Mouse (Mus musculus) frontal cortex, adult 2 months (tissue): ENCODE results near the gene Rnf227. TPM values are rescaled to one million over a fixed set of nuclear protein-coding genes. Genes with fewer than 3 reads are reported as not detected.
"Not testable (repeated sequence)": the region's sequence is repeated elsewhere in the genome, so short reads cannot be mapped to it uniquely, and the experiment has no call there.

Experiments
- DNase-seq, 2 experiments: peaks; one replicate each; pipeline ENCODE4 v3.0.0; 2022; ENCODE audit warnings: low spot score in 1 of 2; ENCODE audit errors: extremely low spot score in 1 of 2
- polyA plus RNA-seq: library from polyadenylated mRNA; depleted of rRNA; stranded (reverse); fragments of >200 nt; gene quantifications from 2 replicates; pipeline ENCODE4 v1.2.3, GENCODE M21; 2012; rRNA removed

The Rnf227 gene
- 130 and 138 TPM in 2 replicates for polyA plus RNA-seq

DNA sequence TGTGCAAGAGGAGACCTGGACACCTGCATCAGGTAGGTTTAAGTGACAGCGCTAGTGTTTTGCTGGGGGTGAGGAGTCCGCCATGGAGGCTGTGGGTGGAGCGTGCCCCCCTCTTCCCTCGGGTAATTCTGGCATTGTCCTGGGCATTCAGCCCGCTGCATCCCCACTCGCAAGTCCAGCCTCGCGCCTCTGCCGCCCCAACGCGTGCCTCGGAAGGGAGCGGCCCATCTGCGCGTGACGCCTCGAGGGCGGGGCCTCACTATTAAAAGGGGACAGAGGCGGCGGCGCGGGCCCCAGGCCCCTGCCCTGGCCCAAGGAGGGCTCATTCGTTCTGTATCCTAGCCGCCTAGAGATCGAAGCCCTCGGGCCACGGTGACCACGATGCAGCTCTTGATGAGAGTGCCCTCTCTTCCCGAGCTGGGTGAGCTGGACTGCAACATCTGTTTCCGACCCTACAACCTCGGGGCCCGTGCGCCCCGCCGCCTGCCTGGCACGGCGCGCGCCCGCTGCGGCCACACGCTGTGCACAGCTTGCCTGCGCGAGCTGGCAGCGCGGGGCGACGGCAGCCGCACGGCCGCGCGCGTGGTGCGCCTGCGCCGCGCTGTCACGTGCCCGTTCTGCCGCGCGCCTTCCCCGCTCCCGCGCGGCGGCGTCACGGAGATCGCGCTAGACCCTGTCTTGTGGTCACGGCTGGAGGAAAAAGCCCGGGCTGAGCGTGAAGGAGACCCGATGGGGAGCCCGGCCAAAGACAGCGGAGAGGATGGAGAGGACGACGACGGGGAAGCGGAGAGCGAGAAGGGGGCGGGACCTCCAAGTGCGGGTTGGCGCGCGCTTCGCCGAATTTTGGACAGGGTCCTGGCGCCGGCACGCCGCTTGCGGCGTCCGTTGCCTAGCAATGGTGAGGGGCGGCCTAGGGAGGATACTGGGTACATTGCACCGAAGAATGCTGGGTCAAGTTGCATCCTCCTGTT is at the start of gene Rnf227:
Gene Rnf227 (plus strand): TSS at position 301 of the 971 bp plus-strand sequence.
- DNase-seq, result peak in 1 of 2 experiments; percentile 76

DNA sequence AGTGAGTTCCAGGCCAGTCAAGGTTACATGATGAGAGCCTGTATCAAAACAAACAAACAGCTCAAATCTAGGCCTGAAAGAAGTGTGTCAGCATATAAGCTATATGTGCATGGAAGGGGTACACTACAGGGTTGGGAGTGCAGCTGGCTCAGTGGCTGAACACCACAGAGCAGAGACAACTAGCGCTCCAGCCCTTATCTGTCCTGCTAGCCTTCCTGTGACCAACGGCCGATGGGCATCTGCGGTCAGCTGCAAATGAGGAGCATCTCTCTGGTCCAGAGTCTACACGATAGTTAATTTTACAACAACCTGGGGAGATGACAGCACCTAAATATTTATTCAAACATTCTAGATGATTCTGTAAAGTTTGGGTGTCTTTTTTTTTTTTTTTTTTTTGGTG is 49.1 kb upstream of the Rnf227 start:
- DNase-seq, result no peak

DNA sequence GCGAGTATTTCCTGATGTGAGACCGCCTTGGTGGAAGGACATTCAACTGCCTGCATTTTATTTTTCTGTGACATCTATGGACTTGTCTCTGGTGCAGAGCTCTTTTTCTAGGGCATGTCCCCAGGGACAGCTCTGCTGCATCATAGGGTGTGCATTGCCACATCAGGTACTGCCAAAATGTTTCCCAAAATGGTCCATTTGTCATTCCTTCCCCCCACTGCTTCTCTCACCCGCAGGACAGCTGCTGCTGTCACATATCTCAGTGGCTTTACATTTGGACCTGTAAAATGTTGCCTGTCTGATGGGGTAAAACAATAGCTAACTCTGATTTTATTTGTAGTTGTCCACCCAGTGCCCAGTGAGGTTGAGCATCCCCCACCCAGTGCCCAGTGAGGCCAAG is 45.0 kb upstream of the Rnf227 start:
- peak; percentile 18 to 28 for DNase-seq

DNA sequence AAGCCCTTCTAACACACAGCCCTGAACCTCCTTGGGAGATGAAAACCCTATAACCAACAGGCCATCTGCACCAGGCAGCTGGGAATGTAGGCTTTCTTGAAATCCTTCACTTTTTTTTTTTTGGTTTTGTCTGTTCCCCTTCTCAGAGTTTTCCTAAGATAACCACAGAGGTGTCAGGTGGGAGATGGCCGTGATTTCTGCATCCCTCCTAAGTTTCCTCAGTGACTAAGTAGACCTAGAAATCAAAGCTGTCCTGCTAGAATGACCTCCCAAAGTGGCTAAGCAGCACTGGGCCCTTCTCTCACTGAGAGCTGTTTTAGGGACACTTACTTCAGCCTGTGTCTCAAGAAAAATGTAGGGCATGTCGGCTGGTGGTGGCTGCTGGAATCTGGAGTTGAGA is 42.5 kb upstream of the Rnf227 start:
- DNase-seq, result peak in 1 of 2 experiments; percentile 25

DNA sequence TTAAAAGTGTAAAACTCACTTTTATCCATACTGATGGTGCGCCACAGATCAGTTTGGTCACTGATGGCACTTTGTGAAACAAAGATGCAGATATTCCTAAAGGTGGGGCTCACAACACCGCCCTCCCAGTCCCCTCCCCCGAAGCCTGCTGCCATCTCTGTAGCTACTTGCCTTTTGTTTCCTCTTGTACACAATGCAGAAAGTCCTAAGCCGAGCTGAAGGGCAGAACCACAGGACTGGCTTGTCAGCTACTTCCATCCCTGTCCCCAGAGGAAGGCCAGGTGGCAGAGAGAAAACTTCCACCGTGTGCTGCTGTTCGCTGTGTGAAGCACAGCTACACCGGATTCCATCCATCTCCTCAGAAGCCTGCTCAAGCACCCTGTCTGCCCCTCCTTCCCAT is 42.0 kb upstream of the Rnf227 start:
- DNase-seq, result no peak

DNA sequence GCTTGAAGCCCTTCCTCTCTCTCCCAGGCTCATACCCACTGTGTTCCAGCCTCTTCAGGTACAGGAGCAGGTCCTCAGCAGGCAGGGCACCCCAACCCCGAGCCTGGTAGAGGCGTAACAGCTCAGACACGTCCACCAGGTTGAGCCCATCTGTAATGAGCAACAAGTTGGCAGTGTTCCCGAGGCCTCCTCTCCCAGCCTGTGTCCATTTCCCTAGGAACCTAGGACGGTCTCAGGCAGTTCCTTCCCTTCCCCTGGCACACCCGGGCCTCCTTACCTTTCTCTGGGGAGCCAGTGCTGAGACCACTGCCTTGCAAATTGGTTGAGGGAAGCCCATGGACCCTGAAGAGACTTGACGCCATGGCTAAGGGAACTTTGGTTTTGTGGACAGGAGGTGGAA is 37.4 kb upstream of the Rnf227 start:
- DNase-seq, result no peak

DNA sequence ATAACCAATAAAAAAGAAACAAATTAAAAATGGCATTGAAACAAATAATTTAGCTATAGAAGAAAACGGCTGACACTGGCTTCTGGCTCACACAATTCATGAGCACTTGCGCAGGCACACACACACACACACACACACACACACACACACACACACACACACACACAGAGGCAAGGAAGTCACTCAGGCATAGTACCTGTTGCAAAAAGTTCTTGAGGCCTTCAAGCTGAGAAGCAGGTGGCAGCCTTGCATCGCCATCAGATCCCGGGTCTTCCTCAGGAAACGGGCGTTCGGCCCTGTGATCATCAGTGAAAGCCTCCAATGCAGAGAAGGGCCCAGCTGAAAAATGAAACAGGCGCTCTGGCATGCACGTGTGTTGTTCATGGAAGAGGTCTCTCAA is 35.0 kb upstream of the Rnf227 start:
- no peak for DNase-seq

DNA sequence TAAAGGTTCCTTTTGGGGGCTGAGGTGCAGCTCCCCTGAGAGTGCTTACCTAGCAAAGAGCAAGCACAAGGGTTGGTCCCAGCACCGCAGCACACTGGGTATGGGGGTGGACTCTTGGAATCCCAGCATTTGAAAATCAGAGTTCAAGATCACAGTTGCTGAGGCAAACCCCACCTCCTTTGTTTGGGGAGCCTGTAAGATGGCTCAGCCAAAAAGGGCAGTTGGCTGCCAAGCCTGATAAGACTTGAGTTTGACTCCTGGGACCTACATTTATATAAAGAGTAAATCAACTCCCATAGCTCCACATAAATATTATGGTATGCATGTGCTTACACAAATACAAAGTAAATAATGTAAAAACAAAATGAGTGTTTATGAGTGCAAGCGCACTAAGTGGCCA is 34.2 kb upstream of the Rnf227 start:
- no peak for DNase-seq

DNA sequence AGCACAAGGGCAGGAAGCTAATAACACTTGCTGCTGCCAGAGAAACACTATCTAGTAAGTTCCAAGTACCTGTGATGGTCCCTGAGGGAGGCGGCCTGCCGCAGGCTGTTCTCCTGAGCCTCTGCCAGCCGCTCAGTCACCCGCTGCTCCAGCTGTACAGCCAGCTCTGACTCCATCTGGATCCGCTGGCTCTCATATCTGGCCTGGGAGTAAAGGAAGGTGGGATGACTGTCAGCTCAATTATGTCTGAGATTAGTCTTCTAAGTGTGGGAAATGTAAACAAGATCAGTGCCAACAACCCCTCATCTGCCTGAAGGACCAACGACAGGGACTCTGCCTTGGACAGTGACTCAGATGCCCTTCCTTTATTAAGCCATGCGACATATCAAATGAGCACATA is 29.0 kb upstream of the Rnf227 start:
- DNase-seq, result no peak

DNA sequence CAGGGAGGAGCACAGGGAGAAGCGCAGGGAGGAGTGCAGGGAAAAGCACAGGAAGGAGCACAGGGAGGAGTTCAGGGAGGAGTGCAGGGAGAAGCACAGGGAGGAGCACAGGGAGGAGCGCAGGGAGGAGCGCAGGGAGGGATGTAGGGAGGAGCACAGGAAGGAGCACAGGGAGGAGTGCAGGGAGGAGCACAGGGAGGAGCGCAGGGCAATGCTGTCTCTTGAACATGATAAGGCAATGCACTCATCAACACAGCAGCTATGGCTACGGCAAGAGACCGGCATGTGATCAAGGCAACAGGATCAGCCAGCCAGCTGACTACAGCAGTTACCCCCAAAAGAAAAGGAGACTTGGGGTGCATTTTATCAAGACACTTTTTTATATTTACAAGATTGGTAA is 23.9 kb upstream of the Rnf227 start:
- DNase-seq, result no peak

DNA sequence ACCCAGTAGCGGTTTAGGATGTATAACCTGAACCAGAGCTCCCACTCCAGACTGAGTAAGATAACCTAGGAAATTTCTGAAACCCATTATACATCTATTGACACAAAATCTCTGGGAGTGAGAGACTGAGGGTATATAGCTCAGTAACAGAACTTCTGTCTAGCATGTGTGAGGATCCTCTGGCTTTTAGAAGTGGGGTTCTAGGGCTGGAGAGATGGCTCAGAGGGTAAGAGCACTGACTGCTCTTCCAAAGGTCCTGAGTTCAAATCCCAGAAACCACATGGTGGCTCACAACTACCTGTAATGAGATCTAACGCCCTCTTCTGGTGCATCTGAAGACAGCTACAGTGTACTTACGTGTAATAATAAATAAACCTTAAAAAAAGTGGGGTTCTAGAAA is 22.3 kb upstream of the Rnf227 start:
- DNase-seq, result not testable (repeated sequence)

DNA sequence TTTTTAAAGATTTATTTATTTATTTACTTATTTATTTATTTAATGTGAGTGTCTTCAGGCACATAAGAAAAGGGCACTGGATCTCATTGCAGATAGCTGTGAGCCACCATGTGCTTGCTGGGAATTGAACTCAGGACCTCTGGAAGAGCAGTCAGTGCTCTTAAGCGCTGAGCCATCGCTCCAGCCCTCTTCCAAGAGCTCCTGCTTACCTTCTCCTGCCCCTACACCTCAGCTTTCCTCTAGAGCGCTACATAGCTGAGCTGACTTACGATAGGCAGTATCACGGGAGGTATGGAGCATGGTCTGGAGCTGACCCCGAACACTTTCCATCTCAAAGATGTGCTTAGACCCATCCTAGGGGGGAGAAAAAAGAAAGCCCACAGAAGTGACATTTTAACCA is 18.7 kb upstream of the Rnf227 start:
- no peak for DNase-seq

DNA sequence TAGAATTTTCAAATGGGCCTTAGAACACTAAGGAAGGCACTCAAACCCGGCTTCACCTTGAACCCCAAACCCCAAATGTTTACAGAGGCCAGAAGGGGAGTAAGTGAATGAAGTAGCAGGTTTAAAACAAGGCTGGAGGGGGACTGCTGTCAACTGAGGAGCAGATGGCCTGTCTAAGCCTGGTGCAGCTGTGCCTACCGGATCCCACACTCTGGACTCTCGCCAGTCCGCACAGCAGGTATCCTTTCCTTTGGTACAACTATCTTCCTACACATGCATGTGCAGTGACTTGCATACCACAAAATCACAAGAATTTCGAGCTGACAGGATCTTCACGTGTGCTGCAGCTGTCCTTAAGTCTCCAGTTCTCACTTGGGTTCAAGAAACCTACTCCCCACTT is 18.3 kb upstream of the Rnf227 start:
- peak in 1 of 2 experiments; percentile 50 for DNase-seq

DNA sequence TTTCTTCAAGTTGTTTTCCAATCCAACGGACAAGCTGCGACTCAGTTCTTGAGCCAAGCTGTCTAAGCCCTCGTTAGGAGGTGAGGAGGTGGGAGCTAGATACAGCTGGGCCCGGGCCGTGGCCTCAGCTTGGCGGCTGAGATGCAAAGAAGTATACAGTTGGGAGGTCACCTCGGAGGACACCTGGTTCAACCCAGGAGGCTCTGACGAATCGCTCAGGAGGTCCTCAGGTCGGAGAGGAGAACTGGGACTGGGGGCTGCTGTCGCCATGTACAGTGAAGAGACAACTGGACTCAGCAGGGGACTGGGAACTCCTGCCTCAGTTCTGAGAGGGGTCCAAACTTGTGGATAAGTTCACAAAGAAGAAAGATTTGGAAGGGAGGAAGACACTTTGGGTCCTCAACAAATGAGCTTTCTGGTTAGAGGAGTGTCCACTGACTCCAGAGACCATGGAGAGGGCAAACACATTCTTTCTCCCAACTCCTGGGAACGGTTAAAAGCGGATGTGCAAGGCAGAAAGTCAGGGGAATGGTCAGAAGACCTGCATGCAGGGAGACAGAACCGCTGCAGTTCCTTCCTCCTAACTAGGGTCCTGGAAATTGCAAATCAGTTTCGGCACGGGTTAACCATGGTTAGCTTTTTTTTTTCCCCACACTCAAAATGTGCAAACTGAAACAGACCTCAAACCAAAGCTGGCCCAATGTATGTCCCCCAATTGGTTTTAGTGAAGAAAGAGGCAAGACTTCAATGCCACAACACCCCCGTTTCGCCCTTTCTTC is 17.4 kb upstream of the Rnf227 start:
- no peak for DNase-seq

DNA sequence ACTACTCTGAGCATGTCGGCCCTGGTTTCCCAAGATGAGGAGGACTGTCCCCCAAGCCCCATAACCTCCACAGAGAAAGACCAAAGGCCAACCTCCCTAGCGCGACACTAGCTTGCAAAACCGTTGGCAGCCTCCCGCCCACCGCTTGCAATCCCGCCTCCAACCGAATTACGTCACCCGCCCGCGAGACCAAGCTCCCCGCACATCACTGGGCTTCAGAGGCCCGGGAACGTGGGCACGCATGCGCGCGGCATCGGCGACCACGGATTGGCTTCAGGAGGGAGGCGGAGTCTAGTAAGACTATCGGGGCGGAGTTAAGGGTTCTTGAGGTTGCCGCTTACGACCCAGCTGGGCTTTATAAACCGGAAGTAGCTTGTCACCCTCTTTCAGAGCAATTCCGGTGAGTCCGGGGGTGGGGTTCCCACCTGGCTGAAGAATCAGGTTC is 16.6 kb upstream of the Rnf227 start, which contains the start of the genes Cntrob and Trappc1:
Gene Cntrob (minus strand): TSS at position 109 of the 445 bp plus-strand sequence.
Gene Trappc1 (plus strand): TSS at position 314 of the 445 bp plus-strand sequence.
- peak; percentile 98 to 99 for DNase-seq

DNA sequence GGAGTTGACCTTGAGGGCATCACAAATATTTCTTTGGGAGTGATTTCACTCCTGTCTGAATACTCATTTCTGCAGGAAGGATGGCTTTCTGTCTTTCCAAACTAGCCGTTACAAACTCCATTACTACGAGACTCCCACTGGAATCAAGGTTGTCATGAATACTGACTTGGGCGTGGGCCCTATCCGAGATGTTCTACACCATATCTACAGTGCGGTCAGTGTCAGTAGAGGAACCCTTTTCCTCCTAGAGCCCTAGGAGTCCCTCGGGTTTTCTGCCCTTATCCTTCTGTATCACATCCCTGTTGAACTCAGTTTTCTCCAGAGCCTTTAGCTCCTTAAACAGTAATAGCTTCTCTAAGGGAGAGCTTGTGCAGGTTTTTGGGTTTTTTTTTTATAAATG is 15.5 kb upstream of the Rnf227 start:
- DNase-seq, result no peak

DNA sequence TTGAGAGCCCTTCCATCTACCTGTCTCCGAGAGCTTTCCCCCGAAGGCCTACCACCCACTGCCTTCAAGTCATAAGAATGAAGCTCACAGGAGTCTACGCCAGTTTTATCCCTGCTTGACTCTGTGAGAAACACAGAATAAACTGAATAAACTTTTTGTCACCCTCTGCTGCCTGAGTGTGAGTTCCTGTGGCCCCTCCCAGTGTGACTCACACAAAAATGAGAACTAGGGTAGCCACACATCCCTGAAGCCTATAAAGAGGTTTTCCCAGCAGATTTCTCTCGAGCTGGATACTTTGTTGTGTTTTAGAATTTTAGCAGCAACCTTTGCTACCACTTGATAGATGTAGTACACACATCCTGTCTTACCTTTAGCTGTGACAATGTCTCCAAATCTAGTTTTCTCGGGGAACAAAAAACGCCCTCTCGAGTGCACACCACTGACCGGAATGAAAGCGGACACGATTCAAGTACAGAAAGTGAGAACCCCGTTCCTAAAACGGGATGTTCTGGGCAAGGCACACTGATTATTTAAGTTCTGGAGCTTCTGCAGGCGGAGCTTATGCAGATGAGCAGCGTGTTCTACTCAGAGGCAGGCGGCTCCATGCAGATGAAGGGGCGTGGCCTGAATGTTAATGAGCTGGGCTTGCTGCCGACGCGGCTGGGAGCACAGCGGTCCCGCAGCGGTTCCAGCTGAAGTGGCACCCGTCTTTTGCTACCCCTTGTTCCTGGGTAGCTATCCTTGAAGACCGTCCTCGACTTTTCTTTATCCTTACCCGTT is 14.4 kb upstream of the Rnf227 start, which contains the start of gene Kcnab3:
Gene Kcnab3 (plus strand): TSS at position 631 of the 780 bp plus-strand sequence.
- peak; percentile 71 to 91 for DNase-seq

DNA sequence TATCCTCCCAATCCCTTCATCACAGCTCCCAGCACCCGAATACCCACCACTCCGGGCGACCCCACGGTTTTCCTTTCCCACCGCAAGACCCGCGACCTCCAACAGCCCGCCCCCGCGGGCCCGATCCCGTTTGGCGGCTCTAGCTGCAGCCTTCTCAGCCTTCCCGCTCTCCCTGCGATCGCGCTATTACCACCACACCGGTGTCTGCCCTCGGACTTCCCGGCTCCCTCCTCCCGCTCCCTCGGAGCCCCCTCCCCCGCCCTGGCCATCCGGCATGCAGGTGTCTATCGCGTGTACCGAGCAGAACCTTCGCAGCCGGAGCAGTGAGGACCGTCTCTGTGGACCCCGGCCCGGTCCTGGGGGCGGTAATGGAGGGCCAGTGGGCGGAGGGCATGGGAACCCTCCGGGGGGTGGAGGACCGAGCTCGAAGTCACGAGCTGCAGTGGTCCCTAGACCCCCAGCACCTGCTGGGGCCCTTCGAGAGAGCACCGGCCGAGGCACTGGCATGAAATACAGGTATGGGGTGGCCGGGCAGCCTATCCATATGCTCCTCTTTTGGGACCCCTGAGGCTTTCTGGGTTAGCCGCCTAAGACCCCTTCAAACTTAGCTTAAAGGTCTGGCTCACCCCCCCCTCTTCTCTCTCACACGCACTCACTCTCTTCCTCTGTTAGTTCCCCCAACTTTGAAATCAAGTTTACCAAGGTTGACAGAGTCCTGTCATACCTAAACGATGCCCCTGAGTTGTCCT is 13.7 kb upstream of the Rnf227 start:
- no peak for DNase-seq

DNA sequence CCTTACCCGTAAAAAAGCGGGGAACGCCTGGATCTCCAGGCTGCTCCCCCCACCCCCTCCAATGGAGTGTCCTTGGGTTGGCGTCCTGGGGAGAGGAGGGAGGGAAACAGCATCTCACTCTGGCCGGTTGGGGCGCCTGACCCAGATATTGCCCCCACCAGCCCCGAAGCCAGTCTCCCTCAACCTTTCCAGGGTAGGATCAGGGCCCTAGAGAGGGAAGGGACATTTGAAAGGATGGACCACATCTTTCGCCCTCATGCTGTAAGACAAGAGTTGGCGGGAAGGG is 13.2 kb upstream of the Rnf227 start:
- no peak for DNase-seq

DNA sequence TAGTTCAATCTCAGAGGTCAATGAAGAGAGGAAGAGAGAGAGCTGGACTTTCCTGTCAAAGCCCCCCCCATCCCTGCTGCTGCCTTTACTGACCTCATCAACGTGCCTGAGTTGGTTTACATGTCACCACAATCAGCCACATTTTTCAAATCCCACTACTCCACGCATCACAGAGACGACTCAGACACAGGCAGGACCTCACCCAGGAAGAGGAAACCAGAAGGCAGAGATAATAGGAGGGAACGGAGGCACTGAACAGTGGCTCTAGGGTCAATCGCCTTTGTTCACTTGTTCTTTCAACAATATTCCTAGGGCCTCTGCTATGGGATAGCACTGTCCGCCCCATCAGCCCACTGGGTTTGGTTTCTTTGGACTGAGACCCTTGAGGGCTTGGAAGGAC is 12.6 kb upstream of the Rnf227 start:
- DNase-seq, result no peak
